Comparison of ENCODE assay signal across 20 mouse cellular contexts in genomic region chr2:20346873-20347272, GRCm38 (mm10).
A peak's percentile ranks its signal among the peaks of the same experiment; 100 is the strongest.
DNase-seq lines count a peak whose midpoint lies in the region; ATAC-seq and TF ChIP-seq lines count a peak whose summit lies in the region.
"Had no signal": no experiment of that assay in that cellular context is flagged by ENCODE, and none has a peak within 500 bp of the region (broad histone marks: within the 10 kb centered on the region; RNA-seq: fewer than 3 reads in every experiment).

No protein-coding gene starts in this region.

- H3K4me1 ChIP-seq in intestine, postnatal 0 days (replicated peaks; ENCODE audit: control insufficient read depth, insufficient read depth, low read length): no peaks in the 10 kb centered on the region
- H3K4me1 ChIP-seq in intestine, embryonic 16.5 days (ENCODE audit: control insufficient read depth, insufficient read depth, low read length): no peaks in the 10 kb centered on the region
- peaks cover 9% of the 10 kb centered on the region; the same call in 1 of the 2 replicates for H3K4me1 ChIP-seq in kidney, embryonic 16.5 days (ENCODE audit: insufficient read depth, low read length)
- H3K4me1 ChIP-seq: embryonic facial prominence, embryonic 13.5 days; forebrain, embryonic 10.5 days; forebrain, embryonic 15.5 days; heart, embryonic 13.5 days; hindbrain, embryonic 12.5 days had no signal

- WGBS in intestine, postnatal 0 days: 49% methylated on average over 3 of the region's 3 CpGs
- 44% methylated on average over 3 of the region's 3 CpGs for WGBS in intestine, embryonic 16.5 days
- WGBS in kidney, embryonic 16.5 days: 34% methylated on average over 3 of the region's 3 CpGs

- no peaks in the 10 kb centered on the region for H3K9me3 ChIP-seq in intestine, postnatal 0 days (ENCODE audit: control insufficient read depth)
- no peaks in the 10 kb centered on the region for H3K9me3 ChIP-seq in intestine, embryonic 16.5 days (ENCODE audit: control insufficient read depth, low read length)
- no peaks in the 10 kb centered on the region for H3K9me3 ChIP-seq in kidney, embryonic 16.5 days (ENCODE audit: low read length)
- H3K9me3 ChIP-seq: embryonic facial prominence, embryonic 13.5 days; forebrain, embryonic 10.5 days; forebrain, embryonic 15.5 days; heart, embryonic 13.5 days; hindbrain, embryonic 12.5 days had no signal

- no peak overlapping the region for H3K4me3 ChIP-seq in intestine, postnatal 0 days (ENCODE audit: low read depth, low read length)
- no peak overlapping the region for H3K4me3 ChIP-seq in intestine, embryonic 16.5 days (ENCODE audit: low read length)
- H3K4me3 ChIP-seq in kidney, embryonic 16.5 days (ENCODE audit: low read length): no peak overlapping the region
- H3K4me3 ChIP-seq: embryonic facial prominence, embryonic 13.5 days; forebrain, embryonic 10.5 days; forebrain, embryonic 15.5 days; heart, embryonic 13.5 days; hindbrain, embryonic 12.5 days had no signal

- no peak for TF ChIP-seq CTCF in intestine, postnatal 0 days (IDR thresholded peaks at IDR 0.05; ENCODE audit: low read depth)
- TF ChIP-seq CTCF in Patski (IDR thresholded peaks at IDR 0.05): no peak

- POLR2A ChIA-PET in Patski (lab: Charles Lee): no interaction called here

- CTCF ChIA-PET in Patski (lab: Charles Lee): no interaction called here

- no peak for DNase-seq in kidney, adult 18-20 months
- DNase-seq in Patski (ENCODE audit: low read depth, low spot score): peak; percentile 89
- no peak for DNase-seq in adrenal gland, adult 2 months
- DNase-seq in adrenal gland, postnatal 14 days: no peak
- DNase-seq: adrenal gland, adult 8-10 months; cerebellum, adult 11 months; cerebellum, adult 8-10 months; cerebellum, postnatal 14 days; gastrocnemius, postnatal 36 days; heart, adult 11 months; heart, postnatal 4 days had no signal

- H3K36me3 ChIP-seq in intestine, postnatal 0 days (ENCODE audit: control insufficient read depth, insufficient read depth): no peaks in the 10 kb centered on the region
- H3K36me3 ChIP-seq in intestine, embryonic 16.5 days (ENCODE audit: control insufficient read depth, insufficient read depth, low read length): no peaks in the 10 kb centered on the region
- no peaks in the 10 kb centered on the region for H3K36me3 ChIP-seq in kidney, embryonic 16.5 days (ENCODE audit: insufficient read depth, low read length)
- H3K36me3 ChIP-seq: embryonic facial prominence, embryonic 13.5 days; forebrain, embryonic 10.5 days; forebrain, embryonic 15.5 days; heart, embryonic 13.5 days; hindbrain, embryonic 12.5 days had no signal

- in situ Hi-C loops in Patski (cut with MboI; ENCODE audit: low pct_unique_long_range_greater_than_20kb): loop anchor here (5.0 to 10.0 kb wide), 3 partner anchors 75 to 308 kb away; no protein-coding TSS in a partner anchor

- no peaks in the 10 kb centered on the region for H3K27me3 ChIP-seq in intestine, postnatal 0 days (replicated peaks; ENCODE audit: control insufficient read depth, insufficient read depth, low read length)
- no peaks in the 10 kb centered on the region for H3K27me3 ChIP-seq in intestine, embryonic 16.5 days (replicated peaks; ENCODE audit: control insufficient read depth, insufficient read depth, low read length)
- no peaks in the 10 kb centered on the region for H3K27me3 ChIP-seq in kidney, embryonic 16.5 days (ENCODE audit: insufficient read depth, low read length)
- H3K27me3 ChIP-seq in Patski: no peaks in the 10 kb centered on the region
- H3K27me3 ChIP-seq: embryonic facial prominence, embryonic 13.5 days; forebrain, embryonic 15.5 days; heart, embryonic 13.5 days; hindbrain, embryonic 12.5 days had no signal

- ATAC-seq in intestine, postnatal 0 days: peak; percentile 19; the same call in 1 of the 2 replicates
- ATAC-seq in intestine, embryonic 16.5 days: no peak
- peak; percentile 56; the same call in 1 of the 2 replicates for ATAC-seq in kidney, embryonic 16.5 days (ENCODE audit: low FRiP score, low TSS enrichment)
- peak; percentile 90 for ATAC-seq in Patski
- ATAC-seq: forebrain, embryonic 15.5 days; hindbrain, embryonic 16.5 days had no signal

- no peak overlapping the region for H3K27ac ChIP-seq in intestine, postnatal 0 days (ENCODE audit: low read depth, low read length)
- no peak overlapping the region for H3K27ac ChIP-seq in intestine, embryonic 16.5 days (ENCODE audit: low read length)
- H3K27ac ChIP-seq in kidney, embryonic 16.5 days (ENCODE audit: low read length): peak overlapping the region; percentile 57
- H3K27ac ChIP-seq: embryonic facial prominence, embryonic 13.5 days; forebrain, embryonic 10.5 days; forebrain, embryonic 15.5 days; heart, embryonic 13.5 days; hindbrain, embryonic 12.5 days had no signal

- H3K9ac ChIP-seq in intestine, postnatal 0 days (ENCODE audit: low read depth, low read length): no peak overlapping the region
- H3K9ac ChIP-seq in intestine, embryonic 16.5 days (ENCODE audit: low read depth, low read length): no peak overlapping the region
- no peak overlapping the region for H3K9ac ChIP-seq in kidney, embryonic 16.5 days (replicated peaks; ENCODE audit: low read length)
- H3K9ac ChIP-seq: embryonic facial prominence, embryonic 13.5 days; forebrain, embryonic 15.5 days; heart, embryonic 13.5 days; hindbrain, embryonic 12.5 days had no signal

- H3K4me2 ChIP-seq in intestine, postnatal 0 days (replicated peaks; ENCODE audit: low read depth): no peak overlapping the region
- no peak overlapping the region for H3K4me2 ChIP-seq in intestine, embryonic 16.5 days (ENCODE audit: low read depth, low read length)
- H3K4me2 ChIP-seq in kidney, embryonic 16.5 days (replicated peaks; ENCODE audit: low read depth, low read length): no peak overlapping the region
- H3K4me2 ChIP-seq: embryonic facial prominence, embryonic 13.5 days; forebrain, embryonic 15.5 days; heart, embryonic 13.5 days; hindbrain, embryonic 12.5 days had no signal
